Mouse (Mus musculus): ENCODE results near the gene Lrrc43.

DNA sequence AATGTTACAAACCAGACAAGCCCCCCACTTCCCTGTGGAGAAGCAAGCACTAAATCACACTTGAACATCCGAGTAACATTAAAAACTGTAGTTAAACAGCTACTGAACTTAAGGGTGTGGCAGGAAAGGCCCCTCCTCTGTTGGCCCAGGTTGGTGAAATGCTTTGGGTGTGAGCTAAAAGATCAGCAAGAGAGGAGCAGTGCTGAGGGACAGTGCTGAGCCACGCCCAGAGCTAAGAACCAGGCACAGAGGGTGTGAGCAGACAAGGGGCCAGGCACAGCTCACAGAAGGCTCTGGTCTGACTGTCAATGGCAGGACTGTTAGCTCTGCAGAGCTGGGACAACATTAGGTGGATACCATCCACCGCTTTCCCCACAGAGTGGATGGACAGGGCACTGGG, 23.0 kb downstream of the Lrrc43 start:
- TF ChIP-seq GATA1 (IDR thresholded peaks at IDR 0.05; ENCODE audit: borderline replicate concordance, low read length), result no peak
- no peak for TF ChIP-seq FLI1 (IDR thresholded peaks at IDR 0.05; ENCODE audit: low read length)
